Mouse (Mus musculus) ES-Bruce4 (cell line): ENCODE measurements around the gene Tbc1d22a.

Source experiments
- CTCF ChIP-seq: IDR thresholded peaks from one replicate; pipeline ENCODE4 v1.8.1; 2011; ENCODE audit warnings: low read depth, low read length
- POLR2A ChIP-seq: IDR thresholded peaks from one replicate; pipeline ENCODE4 v1.8.1; 2011; ENCODE audit warnings: low read length; ENCODE audit not compliant: insufficient read depth

GRCm38 (mm10) chr15:86214549-86215201 lies 416 bp downstream of the Tbc1d22a start:
- TF ChIP-seq POLR2A (no peak), CTCF (no peak)
